Mouse (Mus musculus) forebrain, postnatal 0 days (tissue): ENCODE data around the gene Nr4a1. TPM values are rescaled to one million over a fixed set of nuclear protein-coding genes. Genes with fewer than 3 reads are reported as not detected.

Source experiments
- ATAC-seq: fragments of 200-750 bp; cut with Nextera tagmentation; 2 replicates; pipeline ENCODE4 v1.8.0; 2017; ENCODE audit warnings: mild to moderate bottlenecking, moderate library complexity
- DNase-seq: peaks from one replicate; pipeline ENCODE4 v3.0.0-alpha.2; 2015
- H3K27ac ChIP-seq: fragments of 300-500 bp; sonication (generic); 2 replicates; pipeline ENCODE4 v1.5.1; 2014; ENCODE audit warnings: low read depth, mild to moderate bottlenecking, antibody characterized with exemption, low read length, moderate library complexity, mixed read lengths
- H3K27me3 ChIP-seq: fragments of 300-500 bp; sonication (generic); 2 replicates; pipeline ENCODE4 v1.6.1; 2014; ENCODE audit warnings: mild to moderate bottlenecking, low read length, mixed read lengths; ENCODE audit not compliant: insufficient read depth
- H3K36me3 ChIP-seq: fragments of 300-500 bp; sonication (generic); 2 replicates; pipeline ENCODE4 v1.6.1; 2014; ENCODE audit warnings: mild to moderate bottlenecking, moderate library complexity; ENCODE audit not compliant: insufficient read depth
- H3K4me1 ChIP-seq: fragments of 300-500 bp; sonication (generic); 2 replicates; pipeline ENCODE4 v1.6.1; 2014; ENCODE audit warnings: antibody characterized with exemption; ENCODE audit not compliant: insufficient read depth
- H3K4me2 ChIP-seq: fragments of 300-500 bp; sonication (generic); 2 replicates; pipeline ENCODE4 v1.6.1; 2014; ENCODE audit warnings: low read depth, mild to moderate bottlenecking, moderate library complexity
- H3K4me3 ChIP-seq: fragments of 300-500 bp; sonication (generic); 2 replicates; pipeline ENCODE4 v1.5.1; 2014; ENCODE audit warnings: low read depth, low read length, mixed read lengths
- H3K9ac ChIP-seq: fragments of 300-500 bp; sonication (generic); 2 replicates; pipeline ENCODE4 v1.6.1; 2014; ENCODE audit warnings: mild to moderate bottlenecking
- H3K9me3 ChIP-seq: fragments of 300-500 bp; sonication (generic); 2 replicates; pipeline ENCODE4 v1.6.1; 2016; ENCODE audit warnings: low read length
- CTCF ChIP-seq: sonication (generic); IDR thresholded peaks from 2 replicates; pipeline ENCODE4 v1.5.1; 2016; ENCODE audit warnings: antibody characterized with exemption, control low read depth, low read depth
- WGBS: fragments of 180-500 bp; shearing (Covaris S2); extraction: QIAGEN DNeasy Blood & Tissue Kit; methylation state at CpG from one replicate; pipeline ENCODE4 v1.1.7; 2014; 5-methylcytosine and 5-hydroxymethylcytosine counted together
- polyA plus RNA-seq: library from polyadenylated mRNA; unstranded; fragments of >200 nt; fragmentation: Nextera tagmentation; extraction: Ambion mirVana; gene quantifications from 2 replicates; pipeline ENCODE4 v1.2.1, GENCODE M21; 2015
- total RNA-seq: library from RNA; depleted of rRNA; stranded (reverse); fragments of >200 nt; gene quantifications from 2 replicates; pipeline ENCODE4 v1.2.3, GENCODE M21; 2014

Nr4a1 gene
- total and polyA plus RNA-seq, 2 experiments from 2014 or later: 8.5 to 9.6 TPM

DNA sequence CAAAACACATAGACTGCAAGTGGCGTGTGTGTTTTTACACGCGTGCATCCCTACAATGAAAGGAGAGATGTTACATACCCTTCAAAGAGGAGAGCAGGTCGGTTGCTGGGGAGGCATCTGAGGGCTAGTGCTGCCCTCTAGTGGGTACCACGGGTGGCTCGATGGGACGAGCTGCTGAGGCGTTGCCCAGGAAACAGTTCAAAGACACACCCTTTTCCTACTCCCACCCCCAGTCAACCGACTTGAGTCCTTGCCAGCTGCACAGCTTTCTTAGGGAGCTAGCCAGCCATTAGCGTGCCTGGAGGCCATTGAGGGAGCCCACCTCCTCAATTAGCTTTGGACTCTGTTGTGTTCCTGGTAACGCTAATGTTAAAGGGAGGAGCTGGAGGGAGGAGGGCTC, 61.8 kb downstream of the Nr4a1 start:
- Histone ChIP-seq H3K4me2 (peak overlapping the region; percentile 43), H3K36me3 (no peaks in the 10 kb centered on the region), H3K27ac (no peak overlapping the region; the same call in 1 of the 2 replicates), H3K9ac (0 out of 2 replicates have a peak overlapping the region, but pooled peaks have one; percentile 35), H3K4me1 (peaks cover 8% of the 10 kb centered on the region; the same call in 1 of the 2 replicates), H3K27me3 (no peaks in the 10 kb centered on the region), H3K4me3 (peak overlapping the region; percentile 30), H3K9me3 (no peaks in the 10 kb centered on the region)
- ATAC-seq (peak; percentile 96), DNase-seq (peak; percentile 95)
- 4% methylated on average over 11 of the region's 11 CpGs for WGBS
- TF ChIP-seq CTCF: peak; percentile 95

DNA sequence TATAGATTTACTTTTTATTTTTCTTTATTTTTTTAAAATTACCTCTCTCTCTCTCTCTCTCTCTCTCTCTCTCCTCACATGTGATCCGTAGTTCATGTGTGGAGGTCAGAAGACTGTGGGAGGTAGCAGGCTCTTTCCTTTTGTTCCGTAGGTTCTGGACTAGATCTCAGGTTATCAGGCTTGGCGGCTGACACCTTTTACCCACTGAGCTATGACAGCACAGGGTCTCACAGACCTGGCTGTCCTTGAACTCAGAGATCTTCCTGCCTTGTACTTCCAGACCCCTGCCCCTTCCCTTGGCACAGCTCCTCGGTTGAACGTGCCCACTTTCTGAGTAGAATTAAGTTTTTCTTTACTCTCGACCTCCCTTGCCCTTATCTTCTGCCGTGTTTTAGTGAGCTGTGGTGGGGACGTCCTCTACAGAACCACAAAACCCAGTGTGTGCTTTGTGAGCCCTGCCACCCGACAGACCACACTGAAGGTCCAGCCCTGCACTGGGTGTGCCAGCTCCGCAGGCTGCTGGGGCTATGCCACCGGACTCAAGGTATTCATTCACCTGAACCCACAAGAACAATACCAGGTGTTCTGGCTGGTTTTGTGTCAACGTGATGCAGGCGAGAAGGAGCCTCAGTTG, 62.3 kb downstream of the Nr4a1 start:
- peak overlapping the region; percentile 43 for H3K4me2 ChIP-seq
- H3K27ac ChIP-seq: no peak overlapping the region
- ATAC-seq (0 out of 2 replicates have a peak, but pooled peaks have one; percentile 9), DNase-seq (no peak)
- H3K27me3 ChIP-seq: no peaks in the 10 kb centered on the region
- 51% methylated on average over 13 of the region's 13 CpGs for WGBS
- H3K4me3 ChIP-seq: peak overlapping the region; percentile 30
- 0 out of 2 replicates have a peak overlapping the region, but pooled peaks have one; percentile 35 for H3K9ac ChIP-seq
- no peak for TF ChIP-seq CTCF
- H3K4me1 ChIP-seq: peaks cover 8% of the 10 kb centered on the region; the same call in 1 of the 2 replicates
- H3K36me3 ChIP-seq: no peaks in the 10 kb centered on the region
- no peaks in the 10 kb centered on the region for H3K9me3 ChIP-seq

DNA sequence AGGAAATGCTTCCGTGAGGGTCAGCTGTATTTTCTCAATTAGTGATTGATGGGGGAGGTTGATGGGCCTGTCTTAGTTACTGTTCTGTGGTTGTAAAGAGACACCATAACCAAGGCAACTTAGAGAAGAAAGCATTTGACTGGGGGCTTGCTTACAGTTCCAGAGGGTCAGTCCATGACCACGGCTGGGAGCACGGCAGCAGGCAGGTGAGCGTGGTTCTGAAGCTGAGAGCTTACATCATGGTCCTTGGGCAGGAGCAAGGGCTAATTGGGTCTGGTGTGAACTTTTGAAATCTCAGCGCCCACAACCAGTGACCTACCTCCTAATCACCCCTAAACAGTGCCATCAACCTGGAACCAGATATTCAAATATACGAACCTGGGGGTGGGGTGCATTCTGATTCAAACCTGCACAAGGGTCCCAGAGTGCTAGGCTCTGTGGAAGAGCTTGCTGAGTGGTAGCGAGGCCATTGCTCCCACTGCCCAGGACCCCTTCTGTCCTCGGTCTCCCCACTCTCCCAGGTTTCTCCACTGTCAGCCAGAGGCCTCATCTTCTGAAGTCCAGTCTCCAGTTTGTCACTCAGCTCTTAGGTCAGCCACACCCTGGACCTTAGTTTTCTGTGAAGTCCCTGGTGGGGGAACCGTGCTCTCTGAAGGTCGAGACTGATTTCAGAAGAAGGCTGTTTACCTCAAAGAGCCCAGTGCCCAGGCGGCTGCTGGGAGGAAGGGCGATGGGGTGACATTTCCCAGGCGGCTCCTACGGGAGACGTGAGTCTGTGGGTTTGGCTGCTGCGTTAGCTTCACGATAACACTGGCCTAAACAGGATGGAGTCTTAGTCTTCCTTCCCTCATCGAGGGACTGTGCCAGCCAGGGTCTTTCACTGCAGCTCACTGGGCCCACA, 63.1 kb downstream of the Nr4a1 start:
- Histone ChIP-seq H3K4me2 (no peak overlapping the region), H3K9me3 (no peaks in the 10 kb centered on the region), H3K4me1 (peaks cover 8% of the 10 kb centered on the region; the same call in 1 of the 2 replicates), H3K27ac (no peak overlapping the region), H3K4me3 (no peak overlapping the region), H3K27me3 (no peaks in the 10 kb centered on the region), H3K36me3 (no peaks in the 10 kb centered on the region), H3K9ac (no peak overlapping the region)
- WGBS: 80% methylated on average over 18 of the region's 18 CpGs
- no peak for ATAC-seq
- DNase-seq: no peak
- TF ChIP-seq CTCF: no peak

DNA sequence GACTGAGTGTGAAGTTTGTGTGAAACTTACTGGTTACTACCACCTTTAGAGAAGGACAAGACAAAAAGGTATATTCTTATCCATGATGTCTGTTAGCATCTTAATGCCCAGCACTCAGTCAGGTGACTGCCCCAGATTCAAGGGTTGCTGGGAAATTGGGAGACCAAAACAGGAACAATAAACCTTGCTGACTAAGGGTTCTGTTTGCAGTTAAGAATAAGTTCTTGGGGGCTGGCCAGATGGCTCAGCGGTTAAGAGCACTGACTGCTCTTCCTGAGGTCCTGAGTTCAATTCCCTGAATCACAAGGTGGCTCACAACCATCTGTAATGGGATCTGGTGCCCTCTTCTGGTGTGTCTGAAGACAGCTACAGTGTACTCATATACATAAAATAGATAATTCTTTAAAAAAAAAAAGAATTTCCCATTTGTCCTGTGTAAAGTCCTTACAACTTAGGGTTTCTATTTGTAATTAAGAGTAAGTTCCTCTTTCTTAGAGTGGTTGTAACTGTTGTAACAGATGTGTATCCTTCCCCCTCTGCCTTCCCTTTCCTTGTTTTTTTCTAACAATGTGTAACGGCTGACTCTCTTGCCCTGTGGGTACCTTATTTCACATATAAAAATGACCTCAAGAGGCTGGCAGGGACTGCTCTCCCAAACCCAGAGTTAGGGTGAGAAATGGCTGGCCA, 63.9 kb downstream of the Nr4a1 start:
- H3K27me3 ChIP-seq: no peaks in the 10 kb centered on the region

DNA sequence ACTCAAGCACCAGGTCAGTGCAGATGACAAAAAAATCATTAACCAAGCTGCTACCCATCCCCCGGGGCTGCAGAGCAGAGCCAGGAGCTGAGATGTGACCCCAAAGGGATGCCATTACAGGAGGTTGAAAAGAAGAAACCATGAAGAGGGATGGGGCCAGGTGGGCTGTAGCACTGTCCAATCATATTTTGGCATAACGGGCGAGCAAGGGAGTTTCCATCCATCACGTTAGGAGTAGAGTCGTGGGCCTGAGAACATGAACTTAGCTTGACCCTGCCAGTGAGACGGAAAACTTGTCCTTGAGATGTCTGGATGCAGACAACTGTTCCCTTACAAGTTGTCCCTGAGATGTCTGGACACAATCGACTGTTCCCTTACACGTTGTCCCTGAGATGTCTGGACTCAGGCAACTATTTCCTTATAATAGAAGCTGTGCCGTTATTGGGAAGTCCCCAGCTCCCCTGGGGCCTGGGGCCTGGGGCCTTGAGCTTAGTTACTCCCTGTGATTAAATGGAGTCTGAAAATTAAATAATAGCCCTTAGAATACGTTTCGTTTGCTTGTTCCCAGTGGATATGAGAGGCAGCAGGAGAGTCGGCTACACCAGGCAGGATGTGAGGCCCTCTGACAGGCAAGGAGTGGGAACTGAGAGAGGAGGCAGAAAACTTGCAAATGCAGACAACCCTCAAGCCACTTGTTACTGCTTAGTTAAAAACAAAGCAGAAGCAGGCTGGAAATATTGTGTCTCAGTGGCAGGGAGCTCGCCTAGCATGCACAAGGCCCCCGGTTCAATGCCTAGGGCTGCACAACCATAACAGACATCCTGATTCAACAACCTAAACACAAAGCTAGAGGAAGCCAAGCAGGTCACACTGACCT, 65.1 kb downstream of the Nr4a1 start:
- 65% methylated on average over 14 of the region's 14 CpGs for WGBS
- no peak overlapping the region for H3K4me3 ChIP-seq

More for the DNA sequence above, 63.9 kb downstream of the Nr4a1 start:
- H3K9me3 ChIP-seq: no peaks in the 10 kb centered on the region
- H3K4me2 ChIP-seq: no peak overlapping the region
- ATAC-seq (no peak), DNase-seq (no peak)
- no peak overlapping the region for H3K27ac ChIP-seq
- H3K4me3 ChIP-seq: no peak overlapping the region
- H3K9ac ChIP-seq: no peak overlapping the region
- H3K36me3 ChIP-seq: no peaks in the 10 kb centered on the region
- TF ChIP-seq CTCF: no peak
- WGBS: 81% methylated on average over 2 of the region's 2 CpGs
- H3K4me1 ChIP-seq: peaks cover 8% of the 10 kb centered on the region; the same call in 1 of the 2 replicates

More for the DNA sequence above, 65.1 kb downstream of the Nr4a1 start:
- Histone ChIP-seq H3K4me1 (peaks cover 8% of the 10 kb centered on the region; the same call in 1 of the 2 replicates), H3K4me2 (no peak overlapping the region), H3K36me3 (no peaks in the 10 kb centered on the region), H3K9me3 (no peaks in the 10 kb centered on the region), H3K9ac (no peak overlapping the region), H3K27ac (no peak overlapping the region), H3K27me3 (no peaks in the 10 kb centered on the region)
- DNase-seq (no peak), ATAC-seq (no peak)
- no peak for TF ChIP-seq CTCF
